Mouse (Mus musculus) myocyte (in vitro differentiated cells): ENCODE measurements at regions not wholly inside any gene's neighbourhood (a gene's known extent, or its start where the extent isn't known, plus 50 kb on each side); places are given as distances from the start of the nearest gene placed in this dataset.

Experiments
- H3K27me3 ChIP-seq: one replicate; pipeline ENCODE4 v1.6.1; 2011; ENCODE audit not compliant: control insufficient read depth, insufficient read depth, insufficient read length
- H3K36me3 ChIP-seq: one replicate; pipeline ENCODE4 v1.6.1; 2011; ENCODE audit not compliant: control insufficient read depth, insufficient read depth
- H3K4me2 ChIP-seq: one replicate; pipeline ENCODE4 v1.6.1; 2011; ENCODE audit warnings: low read depth, control low read depth
- H3K4me3 ChIP-seq: one replicate; pipeline ENCODE4 v1.5.1; 2011; ENCODE audit warnings: mild to moderate bottlenecking, control low read depth, moderate library complexity
- H3K79me2 ChIP-seq: one replicate; pipeline ENCODE4 v1.6.1; 2011; ENCODE audit not compliant: control insufficient read depth, insufficient read depth
- H3ac ChIP-seq: one replicate; pipeline ENCODE4 v1.6.1; 2011; ENCODE audit not compliant: control insufficient read depth, insufficient read length
- CEBPB ChIP-seq: IDR thresholded peaks from 2 replicates; pipeline ENCODE4 v1.6.1; 2011; ENCODE audit warnings: mild to moderate bottlenecking, moderate library complexity; ENCODE audit not compliant: poor library complexity, insufficient read depth, severe bottlenecking
- E2F4 ChIP-seq: IDR thresholded peaks from one replicate; pipeline ENCODE4 v1.6.1; 2011; ENCODE audit warnings: mild to moderate bottlenecking, control low read depth, moderate library complexity; ENCODE audit not compliant: insufficient read depth
- MAX ChIP-seq: IDR thresholded peaks from one replicate; pipeline ENCODE4 v1.6.1; 2011; ENCODE audit warnings: low read depth, mild to moderate bottlenecking, control low read depth
- MYOD1 ChIP-seq, 3 experiments: IDR thresholded peaks; one replicate each; pipeline ENCODE4 v1.6.1; 2011; ENCODE audit warnings: control low read depth in 2 of 3, low read depth in 2 of 3, mild to moderate bottlenecking in 2 of 3, moderate library complexity in 1 of 3; ENCODE audit not compliant: insufficient read length in 2 of 3, control insufficient read depth in 1 of 3
- MYOG ChIP-seq, 3 experiments: IDR thresholded peaks; one replicate each; pipeline ENCODE4 v1.6.1; 2011; ENCODE audit warnings: control low read depth in 2 of 3, low read depth in 2 of 3, mild to moderate bottlenecking in 2 of 3; ENCODE audit not compliant: insufficient read length in 2 of 3, control insufficient read depth in 1 of 3, insufficient read depth in 1 of 3
- POLR2A ChIP-seq: IDR thresholded peaks from one replicate; pipeline ENCODE4 v1.6.1; 2011; ENCODE audit warnings: low read depth, mild to moderate bottlenecking, control low read depth, moderate library complexity; ENCODE audit not compliant: insufficient read length
- POLR2AphosphoS2 ChIP-seq: IDR thresholded peaks from one replicate; pipeline ENCODE4 v1.6.1; 2011; ENCODE audit warnings: low read depth, control low read depth; ENCODE audit not compliant: insufficient read length
- REST ChIP-seq: IDR thresholded peaks from one replicate; pipeline ENCODE4 v1.6.1; 2011; ENCODE audit warnings: mild to moderate bottlenecking, control low read depth, moderate library complexity; ENCODE audit not compliant: insufficient read depth, insufficient read length
- SRF ChIP-seq: IDR thresholded peaks from one replicate; pipeline ENCODE4 v1.6.1; 2011; ENCODE audit warnings: low read depth; ENCODE audit not compliant: control insufficient read depth, insufficient read length
- TCF12 ChIP-seq: IDR thresholded peaks from one replicate; pipeline ENCODE4 v1.6.1; 2011; ENCODE audit warnings: mild to moderate bottlenecking, control low read depth; ENCODE audit not compliant: poor library complexity, insufficient read depth, severe bottlenecking
- TCF3 ChIP-seq: IDR thresholded peaks from one replicate; pipeline ENCODE4 v1.6.1; 2011; ENCODE audit warnings: low read depth, control low read depth; ENCODE audit not compliant: insufficient read length
- USF1 ChIP-seq: IDR thresholded peaks from one replicate; pipeline ENCODE4 v1.6.1; 2011; ENCODE audit warnings: low read depth, mild to moderate bottlenecking, control low read depth, moderate library complexity

GRCm38 (mm10) chr10:66953248-66953975 is 142.5 kb upstream of the Jmjd1c start:
- H3K36me3 ChIP-seq: no peaks in the 10 kb centered on the region

GRCm38 (mm10) chr10:66953976-66954505 is 141.9 kb upstream of the Jmjd1c start:
- H3K36me3 ChIP-seq: no peaks in the 10 kb centered on the region
- H3ac ChIP-seq: no peak overlapping the region
- H3K4me2 ChIP-seq: no peak overlapping the region
- H3K4me3 ChIP-seq: no peak overlapping the region
- no peaks in the 10 kb centered on the region for H3K27me3 ChIP-seq
- H3K79me2 ChIP-seq: no peaks in the 10 kb centered on the region
- TF ChIP-seq USF1 (no peak), MAX (no peak), POLR2AphosphoS2 (no peak), MYOG (IDR thresholded peaks at IDR 0.05; ENCODE audit: control insufficient read depth in 1 of 3, insufficient read depth in 1 of 3, insufficient read length in 2 of 3, low read depth in 2 of 3) (no peak), E2F4 (no peak), POLR2A (no peak), TCF3 (no peak), SRF (no peak), MYOD1 (IDR thresholded peaks at IDR 0.05; ENCODE audit: control insufficient read depth in 1 of 3, insufficient read length in 2 of 3, low read depth in 2 of 3) (no peak), CEBPB (no peak), TCF12 (no peak), REST (no peak)

More at GRCm38 (mm10) chr10:66953248-66953975, 142.5 kb upstream of the Jmjd1c start:
- TF ChIP-seq CEBPB: no peak
- no peak for TF ChIP-seq MAX
- no peak for TF ChIP-seq MYOG (IDR thresholded peaks at IDR 0.05; ENCODE audit: control insufficient read depth in 1 of 3, insufficient read depth in 1 of 3, insufficient read length in 2 of 3, low read depth in 2 of 3)
- no peak for TF ChIP-seq E2F4
- TF ChIP-seq REST: no peak
- TF ChIP-seq USF1: no peak
- no peak for TF ChIP-seq TCF3
- TF ChIP-seq MYOD1 (IDR thresholded peaks at IDR 0.05; ENCODE audit: control insufficient read depth in 1 of 3, insufficient read length in 2 of 3, low read depth in 2 of 3): no peak
- Histone ChIP-seq H3K4me3 (no peak overlapping the region), H3ac (no peak overlapping the region), H3K27me3 (no peaks in the 10 kb centered on the region), H3K4me2 (no peak overlapping the region), H3K79me2 (no peaks in the 10 kb centered on the region)

- Histone ChIP-seq H3K27me3 (no peaks in the 10 kb centered on the region), H3K36me3 (no peaks in the 10 kb centered on the region), H3K79me2 (no peaks in the 10 kb centered on the region), H3ac (no peak overlapping the region), H3K4me2 (no peak overlapping the region), H3K4me3 (no peak overlapping the region)
- TF ChIP-seq E2F4: no peak
- no peak for TF ChIP-seq TCF12
- no peak for TF ChIP-seq TCF3
Measured at GRCm38 (mm10) chr10:66955430-66955829, 140.5 kb upstream of the Jmjd1c start.

GRCm38 (mm10) chr10:66956619-66957018 is 139.3 kb upstream of the Jmjd1c start:
- H3ac ChIP-seq: no peak overlapping the region
- H3K27me3 ChIP-seq: no peaks in the 10 kb centered on the region
- no peak overlapping the region for H3K4me3 ChIP-seq
- no peaks in the 10 kb centered on the region for H3K79me2 ChIP-seq
- H3K36me3 ChIP-seq: no peaks in the 10 kb centered on the region
- TF ChIP-seq SRF (no peak), TCF12 (no peak), POLR2AphosphoS2 (no peak), REST (no peak), POLR2A (no peak), MYOG (IDR thresholded peaks at IDR 0.05; ENCODE audit: control insufficient read depth in 1 of 3, insufficient read depth in 1 of 3, insufficient read length in 2 of 3, low read depth in 2 of 3) (no peak), USF1 (no peak)
- H3K4me2 ChIP-seq: no peak overlapping the region

GRCm38 (mm10) chr10:66957373-66957772 is 138.6 kb upstream of the Jmjd1c start:
- Histone ChIP-seq H3K27me3 (no peaks in the 10 kb centered on the region), H3K4me2 (no peak overlapping the region), H3K4me3 (no peak overlapping the region), H3K36me3 (no peaks in the 10 kb centered on the region), H3K79me2 (no peaks in the 10 kb centered on the region), H3ac (no peak overlapping the region)
- no peak for TF ChIP-seq CEBPB
- TF ChIP-seq SRF: no peak
- TF ChIP-seq TCF3: no peak
- no peak for TF ChIP-seq POLR2A
- no peak for TF ChIP-seq E2F4
- TF ChIP-seq TCF12: no peak
- TF ChIP-seq POLR2AphosphoS2: no peak
- TF ChIP-seq REST: no peak
- no peak for TF ChIP-seq MAX
- TF ChIP-seq MYOG (IDR thresholded peaks at IDR 0.05; ENCODE audit: control insufficient read depth in 1 of 3, insufficient read depth in 1 of 3, insufficient read length in 2 of 3, low read depth in 2 of 3): no peak
- TF ChIP-seq USF1: no peak
- no peak for TF ChIP-seq MYOD1 (IDR thresholded peaks at IDR 0.05; ENCODE audit: control insufficient read depth in 1 of 3, insufficient read length in 2 of 3, low read depth in 2 of 3)
